Mouse (Mus musculus): Measurements from ENCODE around the gene Pde11a.

Pde11a gene

GRCm38 (mm10) chr2:76162822-76163221, 175.8 kb downstream of the Pde11a start:
- no peak for DNase-seq (ENCODE audit: low read depth)

- DNase-seq (ENCODE audit: low read depth): no peak
Measured at GRCm38 (mm10) chr2:76158973-76159372, 179.6 kb downstream of the Pde11a start.

- no peak for DNase-seq (ENCODE audit: low read depth)
Measured at GRCm38 (mm10) chr2:76141136-76141535, 197.4 kb downstream of the Pde11a start.

- no peak for DNase-seq (ENCODE audit: low read depth)
Measured at GRCm38 (mm10) chr2:76132983-76133382, 205.6 kb downstream of the Pde11a start.

GRCm38 (mm10) chr2:76129933-76130627, 208.5 kb downstream of the Pde11a start:
- no peak for DNase-seq (ENCODE audit: low read depth)

- DNase-seq (ENCODE audit: low read depth): no peak
Measured at GRCm38 (mm10) chr2:76129058-76129437, 209.5 kb downstream of the Pde11a start.

GRCm38 (mm10) chr2:76128105-76129057, 210.2 kb downstream of the Pde11a start:
- peak; percentile 13 for DNase-seq (ENCODE audit: low read depth)

GRCm38 (mm10) chr2:76126651-76127050, 211.9 kb downstream of the Pde11a start:
- DNase-seq (ENCODE audit: low read depth): no peak

GRCm38 (mm10) chr2:76124821-76125220, 213.8 kb downstream of the Pde11a start:
- no peak for DNase-seq (ENCODE audit: low read depth)

GRCm38 (mm10) chr2:76122167-76122566, 216.4 kb downstream of the Pde11a start:
- no peak for DNase-seq (ENCODE audit: low read depth)

GRCm38 (mm10) chr2:76119848-76120247, 218.7 kb downstream of the Pde11a start:
- no peak for DNase-seq (ENCODE audit: low read depth)

- DNase-seq (ENCODE audit: low read depth): no peak
Measured at GRCm38 (mm10) chr2:76118491-76118890, 220.1 kb downstream of the Pde11a start.

GRCm38 (mm10) chr2:76117219-76117618, 221.4 kb downstream of the Pde11a start:
- DNase-seq (ENCODE audit: low read depth): no peak

GRCm38 (mm10) chr2:76115696-76116095, 222.9 kb downstream of the Pde11a start:
- DNase-seq (ENCODE audit: low read depth): peak; percentile 85

- peak; percentile 50 for DNase-seq (ENCODE audit: low read depth)
Measured at GRCm38 (mm10) chr2:76114734-76115133, 223.8 kb downstream of the Pde11a start.

- peak; percentile 8 for DNase-seq (ENCODE audit: low read depth)
Measured at GRCm38 (mm10) chr2:76109653-76110052, 228.9 kb downstream of the Pde11a start.

GRCm38 (mm10) chr2:76101889-76102602, 236.5 kb downstream of the Pde11a start:
- peak; percentile 31 for DNase-seq (ENCODE audit: low read depth)

- no peak for DNase-seq (ENCODE audit: low read depth)
Measured at GRCm38 (mm10) chr2:76100597-76100996, 238.0 kb downstream of the Pde11a start.

- no peak for DNase-seq (ENCODE audit: low read depth)
Measured at GRCm38 (mm10) chr2:76099726-76100347, 238.7 kb downstream of the Pde11a start.

GRCm38 (mm10) chr2:76098381-76098780, 240.2 kb downstream of the Pde11a start:
- DNase-seq (ENCODE audit: low read depth): no peak

- no peak for DNase-seq (ENCODE audit: low read depth)
Measured at GRCm38 (mm10) chr2:76097847-76098246, 240.7 kb downstream of the Pde11a start.

GRCm38 (mm10) chr2:76097284-76097683, 241.3 kb downstream of the Pde11a start:
- no peak for DNase-seq (ENCODE audit: low read depth)
